Mouse (Mus musculus) limb, embryonic 14.5 days (tissue): ENCODE results near the gene Sbf1. TPM values are rescaled to one million over a fixed set of nuclear protein-coding genes. Genes with fewer than 3 reads are reported as not detected.
A peak's percentile ranks its signal among the peaks of the same experiment; 100 is the strongest.

Experiments
- ATAC-seq: fragments of 200-750 bp; cut with Nextera tagmentation; 2 replicates; pipeline ENCODE4 v1.8.0; 2017; ENCODE audit warnings: low read depth, moderate number of reproducible peaks, moderate TSS enrichment; ENCODE audit not compliant: low FRiP score
- DNase-seq: peaks from one replicate; pipeline ENCODE4 v3.0.0-alpha.2; 2015; ENCODE audit warnings: low spot score
- H3K27ac ChIP-seq: fragments of 300-500 bp; sonication (generic); replicated peaks from 2 replicates; pipeline ENCODE4 v1.5.1; 2014; ENCODE audit warnings: low read depth, mild to moderate bottlenecking, low read length, moderate library complexity, mixed read lengths
- H3K27me3 ChIP-seq: fragments of 300-500 bp; sonication (generic); 2 replicates; pipeline ENCODE4 v1.6.1; 2014; ENCODE audit warnings: low read length, mixed read lengths; ENCODE audit not compliant: control insufficient read depth, insufficient read depth
- H3K36me3 ChIP-seq: fragments of 300-500 bp; sonication (generic); 2 replicates; pipeline ENCODE4 v1.6.1; 2014; ENCODE audit warnings: mild to moderate bottlenecking, low read length, moderate library complexity, mixed read lengths; ENCODE audit not compliant: control insufficient read depth, insufficient read depth
- H3K4me1 ChIP-seq: fragments of 300-500 bp; sonication (generic); 2 replicates; pipeline ENCODE4 v1.6.1; 2014; ENCODE audit warnings: antibody characterized with exemption, low read length, mixed read lengths; ENCODE audit not compliant: control insufficient read depth, insufficient read depth
- H3K4me2 ChIP-seq: fragments of 300-500 bp; sonication (generic); replicated peaks from 2 replicates; pipeline ENCODE4 v1.6.1; 2014; ENCODE audit warnings: low read depth, mild to moderate bottlenecking, low read length, moderate library complexity; ENCODE audit not compliant: severe bottlenecking
- H3K4me3 ChIP-seq: fragments of 300-500 bp; sonication (generic); replicated peaks from 2 replicates; pipeline ENCODE4 v1.5.1; 2014; ENCODE audit warnings: low read length
- H3K9ac ChIP-seq: fragments of 300-500 bp; sonication (generic); 2 replicates; pipeline ENCODE4 v1.6.1; 2014; ENCODE audit warnings: mild to moderate bottlenecking, low read depth, low read length, moderate library complexity; ENCODE audit not compliant: severe bottlenecking
- H3K9me3 ChIP-seq: fragments of 300-500 bp; sonication (generic); 2 replicates; pipeline ENCODE4 v1.6.1; 2016; ENCODE audit warnings: low read length; ENCODE audit not compliant: control insufficient read depth
- POLR2A ChIP-seq: fragments of 200-500 bp; IDR thresholded peaks from 2 replicates; pipeline ENCODE4 v1.8.0; 2012; ENCODE audit warnings: inconsistent platforms, mild to moderate bottlenecking, moderate library complexity, borderline replicate concordance; ENCODE audit not compliant: insufficient read depth, insufficient read length; ENCODE audit errors: extremely low read depth
- WGBS: fragments of 180-500 bp; shearing (Covaris S2); extraction: QIAGEN DNeasy Blood & Tissue Kit; methylation state at CpG from one replicate; pipeline ENCODE4 v1.1.7; 2014; 5-methylcytosine and 5-hydroxymethylcytosine counted together
- polyA plus RNA-seq, 2 experiments: library from polyadenylated mRNA; depleted of rRNA in 1 of 2; stranded (reverse) in 1 of 2; unstranded in 1 of 2; fragments of >200 nt; fragmentation: Nextera tagmentation in 1 of 2; extraction: Ambion mirVana in 1 of 2; gene quantifications; 2 replicates each; pipeline versions ENCODE4 v1.2.1 to v1.2.3; 2012 to 2014

Sbf1 gene
- polyA plus RNA-seq, 2 experiments, result 65.1 to 154 TPM

GRCm38 (mm10) chr15:89354455-89354854, 39.3 kb upstream of the Sbf1 start:
- WGBS, result 84% methylated on average over 6 of the region's 7 CpGs
- Histone ChIP-seq H3K4me3 (peak overlapping the region; percentile 89), H3K9ac (peak overlapping the region; percentile 83), H3K9me3 (no peaks in the 10 kb centered on the region), H3K27me3 (no peaks in the 10 kb centered on the region), H3K27ac (no peak overlapping the region), H3K36me3 (peaks cover 49% of the 10 kb centered on the region), H3K4me1 (peaks cover 18% of the 10 kb centered on the region), H3K4me2 (peak overlapping the region; percentile 77)
- DNase-seq (no peak), ATAC-seq (no peak)
- TF ChIP-seq POLR2A, result no peak

DNA sequence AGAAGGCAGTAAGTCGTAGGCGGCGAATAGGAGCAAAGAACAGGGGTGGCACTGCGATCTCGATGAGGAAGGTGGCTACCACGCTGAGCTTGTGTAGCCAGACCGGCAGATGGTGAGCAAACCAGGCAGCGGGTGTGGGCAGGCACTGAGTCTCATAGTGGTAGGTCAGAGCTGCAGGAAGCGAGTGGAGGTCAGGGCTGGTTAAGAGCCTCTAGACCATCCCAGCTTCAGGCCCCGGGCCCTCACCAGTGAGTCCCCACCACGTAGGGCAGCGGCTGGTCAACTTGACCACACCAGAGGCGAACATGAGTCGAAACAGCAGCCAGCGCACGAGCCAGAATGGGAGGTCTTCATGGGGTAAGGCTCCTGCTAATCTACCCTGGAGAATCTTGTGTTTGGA, 38.7 kb upstream of the Sbf1 start:
- Histone ChIP-seq H3K9ac (no peak overlapping the region), H3K4me3 (no peak overlapping the region), H3K9me3 (no peaks in the 10 kb centered on the region), H3K4me1 (peaks cover 18% of the 10 kb centered on the region), H3K27ac (no peak overlapping the region), H3K36me3 (peaks cover 49% of the 10 kb centered on the region), H3K27me3 (no peaks in the 10 kb centered on the region), H3K4me2 (no peak overlapping the region)
- no peak for TF ChIP-seq POLR2A
- no peak for DNase-seq
- ATAC-seq, result no peak
- WGBS, result 93% methylated on average over 16 of the region's 16 CpGs

- no peak overlapping the region for H3K4me2 ChIP-seq
- H3K4me3 ChIP-seq, result no peak overlapping the region
- H3K27me3 ChIP-seq, result no peaks in the 10 kb centered on the region
- DNase-seq (no peak), ATAC-seq (no peak)
- H3K4me1 ChIP-seq, result peaks cover 18% of the 10 kb centered on the region
- H3K9me3 ChIP-seq, result no peaks in the 10 kb centered on the region
- WGBS, result 98% methylated on average over 12 of the region's 12 CpGs
- H3K27ac ChIP-seq, result no peak overlapping the region
- no peak overlapping the region for H3K9ac ChIP-seq
- H3K36me3 ChIP-seq, result peaks cover 49% of the 10 kb centered on the region
- no peak for TF ChIP-seq POLR2A
Measured at GRCm38 (mm10) chr15:89352795-89353194, 37.7 kb upstream of the Sbf1 start.

- TF ChIP-seq POLR2A, result no peak
- WGBS, result 93% methylated on average over 12 of the region's 14 CpGs
- H3K9me3 ChIP-seq, result no peaks in the 10 kb centered on the region
- DNase-seq (no peak), ATAC-seq (no peak)
- peaks cover 44% of the 10 kb centered on the region for H3K36me3 ChIP-seq
- no peak overlapping the region for H3K27ac ChIP-seq
- no peak overlapping the region for H3K4me3 ChIP-seq
- no peaks in the 10 kb centered on the region for H3K27me3 ChIP-seq
- H3K4me2 ChIP-seq, result no peak overlapping the region
- no peak overlapping the region for H3K9ac ChIP-seq
- H3K4me1 ChIP-seq, result peaks cover 11% of the 10 kb centered on the region
Measured at GRCm38 (mm10) chr15:89352054-89352453, 36.9 kb upstream of the Sbf1 start.

DNA sequence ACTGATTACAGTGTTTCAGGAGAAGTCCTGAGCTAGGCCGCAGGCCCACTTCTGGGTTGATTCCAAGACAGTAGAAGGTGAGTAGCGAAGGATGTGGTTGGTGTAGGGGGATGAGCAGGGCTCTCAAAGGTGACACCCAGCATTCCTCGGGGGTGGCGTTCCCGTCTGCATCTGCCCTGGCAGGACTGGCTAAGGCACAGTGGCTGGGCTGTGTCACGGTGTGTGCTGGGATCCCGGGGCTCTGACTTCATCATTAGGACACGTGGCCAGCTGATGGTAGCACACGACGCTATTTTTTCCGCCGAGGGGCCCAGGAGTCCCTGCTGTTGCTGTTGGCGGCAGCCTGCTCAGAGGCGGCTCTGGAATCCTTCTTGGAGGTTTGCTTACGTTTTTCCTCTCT, 36.2 kb upstream of the Sbf1 start:
- H3K9ac ChIP-seq, result no peak overlapping the region
- DNase-seq (no peak), ATAC-seq (no peak)
- H3K4me2 ChIP-seq, result no peak overlapping the region
- H3K36me3 ChIP-seq, result peaks cover 44% of the 10 kb centered on the region
- no peaks in the 10 kb centered on the region for H3K27me3 ChIP-seq
- no peaks in the 10 kb centered on the region for H3K9me3 ChIP-seq
- peaks cover 8% of the 10 kb centered on the region for H3K4me1 ChIP-seq
- WGBS, result 91% methylated on average over 15 of the region's 15 CpGs
- H3K27ac ChIP-seq, result no peak overlapping the region
- TF ChIP-seq POLR2A, result no peak
- H3K4me3 ChIP-seq, result no peak overlapping the region

DNA sequence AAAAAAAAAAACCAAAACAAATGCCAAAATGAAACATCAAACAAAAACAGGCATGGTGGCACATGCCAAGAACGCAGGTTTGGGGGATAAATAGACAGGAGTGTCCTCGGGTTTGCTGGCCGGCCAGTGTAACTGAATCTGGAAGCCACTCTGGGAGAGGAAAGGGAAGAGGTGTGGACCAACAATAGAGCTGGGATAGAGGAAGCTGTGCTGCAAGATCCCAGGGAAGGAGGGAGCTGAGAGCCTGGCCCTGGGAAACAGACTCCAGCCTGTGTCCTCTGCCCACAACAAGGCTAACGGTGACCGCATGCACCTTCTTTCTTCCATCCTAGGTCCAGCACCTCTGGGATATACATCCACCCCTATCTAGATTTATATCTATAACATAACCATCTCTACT, 35.3 kb upstream of the Sbf1 start:
- Histone ChIP-seq H3K9me3 (no peaks in the 10 kb centered on the region), H3K27me3 (no peaks in the 10 kb centered on the region), H3K9ac (no peak overlapping the region), H3K4me1 (peaks cover 8% of the 10 kb centered on the region), H3K4me2 (no peak overlapping the region), H3K36me3 (peaks cover 44% of the 10 kb centered on the region), H3K27ac (no peak overlapping the region), H3K4me3 (no peak overlapping the region)
- no peak for TF ChIP-seq POLR2A
- ATAC-seq, result no peak
- no peak for DNase-seq
- WGBS, result 80% methylated on average over 5 of the region's 5 CpGs
